Mouse (Mus musculus) limb, embryonic 13.5 days (tissue): ENCODE data around the gene Filip1. TPM values are rescaled to one million over a fixed set of nuclear protein-coding genes. Genes with fewer than 3 reads are reported as not detected.

Experiments used
- ATAC-seq: fragments of 200-750 bp; cut with Nextera tagmentation; 2 replicates; pipeline ENCODE4 v1.8.0; 2017; ENCODE audit warnings: low read depth, moderate number of reproducible peaks, moderate TSS enrichment; ENCODE audit not compliant: low FRiP score
- H3K27ac ChIP-seq: fragments of 300-500 bp; sonication (generic); 2 replicates; pipeline ENCODE4 v1.5.1; 2015; ENCODE audit warnings: inconsistent platforms, mild to moderate bottlenecking, moderate library complexity
- H3K27me3 ChIP-seq: fragments of 300-500 bp; sonication (generic); 2 replicates; pipeline ENCODE4 v1.6.1; 2015; ENCODE audit warnings: mild to moderate bottlenecking, inconsistent platforms
- H3K36me3 ChIP-seq: fragments of 300-500 bp; sonication (generic); 2 replicates; pipeline ENCODE4 v1.6.1; 2015; ENCODE audit warnings: inconsistent platforms, mild to moderate bottlenecking, moderate library complexity
- H3K4me1 ChIP-seq: fragments of 300-500 bp; sonication (generic); 2 replicates; pipeline ENCODE4 v1.6.1; 2015; ENCODE audit warnings: inconsistent platforms
- H3K4me2 ChIP-seq: fragments of 300-500 bp; sonication (generic); replicated peaks from 2 replicates; pipeline ENCODE4 v1.6.1; 2015; ENCODE audit warnings: inconsistent platforms, mild to moderate bottlenecking, moderate library complexity
- H3K4me3 ChIP-seq: fragments of 300-500 bp; sonication (generic); 2 replicates; pipeline ENCODE4 v1.5.1; 2015; ENCODE audit warnings: moderate library complexity, mild to moderate bottlenecking, inconsistent platforms
- H3K9ac ChIP-seq: fragments of 300-500 bp; sonication (generic); 2 replicates; pipeline ENCODE4 v1.6.1; 2015; ENCODE audit warnings: mild to moderate bottlenecking, inconsistent platforms
- H3K9me3 ChIP-seq: fragments of 300-500 bp; sonication (generic); 2 replicates; pipeline ENCODE4 v1.6.1; 2016; ENCODE audit warnings: inconsistent platforms
- WGBS: fragments of 180-500 bp; shearing (Covaris S2); methylation state at CpG from one replicate; pipeline ENCODE4 v1.1.7; 2015; 5-methylcytosine and 5-hydroxymethylcytosine counted together
- polyA plus RNA-seq: library from polyadenylated mRNA; unstranded; fragments of >200 nt; fragmentation: Nextera tagmentation; extraction: Ambion mirVana; gene quantifications from 2 replicates; pipeline ENCODE4 v1.2.1, GENCODE M21; 2015

Filip1 gene
- polyA plus RNA-seq, 1 experiment from 2014 or later, result 4.1 TPM

- no peak overlapping the region for H3K4me2 ChIP-seq
- no peak overlapping the region for H3K9ac ChIP-seq
- no peaks in the 10 kb centered on the region for H3K27me3 ChIP-seq
- no peaks in the 10 kb centered on the region for H3K9me3 ChIP-seq
- no peak for ATAC-seq
- H3K36me3 ChIP-seq, result no peaks in the 10 kb centered on the region
- no peak overlapping the region for H3K4me3 ChIP-seq
- H3K27ac ChIP-seq, result no peak overlapping the region
- 0 out of 2 replicates have a peak, but pooled peaks cover 5% of the 10 kb centered on the region for H3K4me1 ChIP-seq
- 77% methylated on average over 23 of the region's 23 CpGs for WGBS
These were observed 182.5 kb downstream of the Filip1 start for GRCm38 (mm10) chr9:79829842-79830800.

DNA sequence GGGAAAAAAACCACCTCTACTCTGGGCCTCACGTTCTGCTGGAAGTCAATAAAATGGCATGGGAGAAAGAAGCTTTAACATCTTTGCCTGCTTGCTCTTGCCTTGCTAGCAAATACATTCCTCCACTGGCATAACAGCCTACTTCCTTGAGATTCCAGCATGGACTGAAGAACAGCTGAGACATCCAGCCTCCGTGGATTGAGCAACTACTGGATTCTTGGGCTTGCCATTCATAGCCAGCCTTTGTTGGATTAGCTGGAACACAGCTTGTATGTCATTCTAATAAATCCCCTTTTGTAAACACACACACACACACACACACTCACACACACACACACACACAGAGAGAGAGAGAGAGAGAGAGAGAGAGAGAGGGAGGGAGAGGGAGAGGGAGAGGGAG is 185.6 kb downstream of the Filip1 start:
- Histone ChIP-seq H3K9ac (no peak overlapping the region), H3K27me3 (no peaks in the 10 kb centered on the region), H3K27ac (no peak overlapping the region), H3K4me2 (no peak overlapping the region), H3K36me3 (no peaks in the 10 kb centered on the region), H3K4me3 (no peak overlapping the region), H3K9me3 (no peaks in the 10 kb centered on the region), H3K4me1 (0 out of 2 replicates have a peak, but pooled peaks cover 5% of the 10 kb centered on the region)
- WGBS, result 57% methylated on average over 2 of the region's 2 CpGs
- no peak for ATAC-seq

GRCm38 (mm10) chr9:79825526-79825925 is 187.1 kb downstream of the Filip1 start:
- H3K36me3 ChIP-seq, result no peaks in the 10 kb centered on the region
- no peak overlapping the region for H3K4me3 ChIP-seq
- H3K9ac ChIP-seq, result no peak overlapping the region
- H3K4me2 ChIP-seq, result no peak overlapping the region
- no peaks in the 10 kb centered on the region for H3K9me3 ChIP-seq
- H3K4me1 ChIP-seq, result 0 out of 2 replicates have a peak, but pooled peaks cover 5% of the 10 kb centered on the region
- 79% methylated on average over 7 of the region's 7 CpGs for WGBS
- no peaks in the 10 kb centered on the region for H3K27me3 ChIP-seq
- H3K27ac ChIP-seq, result no peak overlapping the region
- ATAC-seq, result no peak

DNA sequence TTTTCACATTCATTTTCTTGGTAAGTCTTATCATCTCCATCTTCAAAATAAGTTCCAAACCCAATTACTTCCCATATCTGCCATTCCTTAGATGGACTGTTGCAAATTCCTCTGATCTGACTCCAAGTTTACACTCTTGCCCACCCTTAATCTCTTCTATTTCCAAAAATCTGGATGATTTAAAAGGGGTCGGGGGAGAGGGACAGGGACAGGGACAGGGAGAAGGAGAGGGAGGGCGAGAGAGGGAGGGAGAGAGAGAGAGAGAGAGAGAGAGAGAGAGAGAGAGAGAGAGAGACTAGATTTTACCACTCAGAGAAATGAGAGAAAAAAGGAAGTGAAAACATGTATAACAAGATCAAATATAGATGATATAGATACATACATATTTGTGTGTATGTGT is 188.8 kb downstream of the Filip1 start:
- no peaks in the 10 kb centered on the region for H3K36me3 ChIP-seq
- WGBS, result 71% methylated on average over 2 of the region's 2 CpGs
- no peak overlapping the region for H3K9ac ChIP-seq
- no peak for ATAC-seq
- no peaks in the 10 kb centered on the region for H3K27me3 ChIP-seq
- no peaks in the 10 kb centered on the region for H3K4me1 ChIP-seq
- peaks cover 5% of the 10 kb centered on the region; the same call in 1 of the 2 replicates for H3K9me3 ChIP-seq
- H3K27ac ChIP-seq, result no peak overlapping the region
- H3K4me3 ChIP-seq, result no peak overlapping the region
- no peak overlapping the region for H3K4me2 ChIP-seq

- no peak overlapping the region for H3K9ac ChIP-seq
- no peaks in the 10 kb centered on the region for H3K27me3 ChIP-seq
- ATAC-seq, result no peak
- H3K36me3 ChIP-seq, result no peaks in the 10 kb centered on the region
- 79% methylated on average over 4 of the region's 4 CpGs for WGBS
- no peak overlapping the region for H3K4me3 ChIP-seq
- no peaks in the 10 kb centered on the region for H3K4me1 ChIP-seq
- H3K27ac ChIP-seq, result no peak overlapping the region
- no peak overlapping the region for H3K4me2 ChIP-seq
- H3K9me3 ChIP-seq, result peaks cover 9% of the 10 kb centered on the region; the same call in 1 of the 2 replicates
These were observed 189.2 kb downstream of the Filip1 start for GRCm38 (mm10) chr9:79823438-79823837.

- Histone ChIP-seq H3K4me3 (no peak overlapping the region), H3K9me3 (peaks cover 16% of the 10 kb centered on the region; the same call in 1 of the 2 replicates), H3K9ac (no peak overlapping the region), H3K4me2 (no peak overlapping the region), H3K36me3 (no peaks in the 10 kb centered on the region), H3K27me3 (no peaks in the 10 kb centered on the region), H3K27ac (no peak overlapping the region), H3K4me1 (peaks cover 20% of the 10 kb centered on the region)
- 85% methylated on average over 5 of the region's 5 CpGs for WGBS
- no peak for ATAC-seq
These were observed 196.2 kb downstream of the Filip1 start for GRCm38 (mm10) chr9:79816464-79816863.

GRCm38 (mm10) chr9:79816013-79816412 is 196.6 kb downstream of the Filip1 start:
- no peak for ATAC-seq
- 93% methylated on average over 11 of the region's 11 CpGs for WGBS
- H3K4me1 ChIP-seq, result peaks cover 20% of the 10 kb centered on the region
- H3K27me3 ChIP-seq, result no peaks in the 10 kb centered on the region
- H3K4me2 ChIP-seq, result no peak overlapping the region
- no peaks in the 10 kb centered on the region for H3K36me3 ChIP-seq
- H3K4me3 ChIP-seq, result no peak overlapping the region
- no peak overlapping the region for H3K9ac ChIP-seq
- no peak overlapping the region for H3K27ac ChIP-seq
- peaks cover 16% of the 10 kb centered on the region; the same call in 1 of the 2 replicates for H3K9me3 ChIP-seq

GRCm38 (mm10) chr9:79814592-79814991 is 198.1 kb downstream of the Filip1 start:
- ATAC-seq, result peak; percentile 51
- no peak overlapping the region for H3K9ac ChIP-seq
- no peaks in the 10 kb centered on the region for H3K36me3 ChIP-seq
- peaks cover 16% of the 10 kb centered on the region; the same call in 1 of the 2 replicates for H3K9me3 ChIP-seq
- peaks cover 23% of the 10 kb centered on the region for H3K4me1 ChIP-seq
- WGBS, result 48% methylated on average over 4 of the region's 4 CpGs
- H3K27me3 ChIP-seq, result no peaks in the 10 kb centered on the region
- H3K4me3 ChIP-seq, result no peak overlapping the region
- no peak overlapping the region for H3K4me2 ChIP-seq
- H3K27ac ChIP-seq, result no peak overlapping the region

- no peaks in the 10 kb centered on the region for H3K9me3 ChIP-seq
These were observed 201.4 kb downstream of the Filip1 start for GRCm38 (mm10) chr9:79810969-79811902.

GRCm38 (mm10) chr9:79810534-79810933 is 202.1 kb downstream of the Filip1 start:
- Histone ChIP-seq H3K27ac (no peak overlapping the region), H3K36me3 (no peaks in the 10 kb centered on the region), H3K4me1 (peaks cover 26% of the 10 kb centered on the region), H3K4me3 (no peak overlapping the region), H3K4me2 (no peak overlapping the region), H3K9ac (no peak overlapping the region), H3K27me3 (no peaks in the 10 kb centered on the region), H3K9me3 (no peaks in the 10 kb centered on the region)
- WGBS, result 75% methylated on average over 3 of the region's 3 CpGs
- no peak for ATAC-seq

More at GRCm38 (mm10) chr9:79810969-79811902, 201.4 kb downstream of the Filip1 start:
- no peaks in the 10 kb centered on the region for H3K27me3 ChIP-seq
- no peak overlapping the region for H3K9ac ChIP-seq
- H3K27ac ChIP-seq, result no peak overlapping the region
- H3K4me2 ChIP-seq, result no peak overlapping the region
- 45% methylated on average over 10 of the region's 11 CpGs for WGBS
- ATAC-seq, result no peak
- H3K4me3 ChIP-seq, result no peak overlapping the region
- H3K4me1 ChIP-seq, result peaks cover 29% of the 10 kb centered on the region
- no peaks in the 10 kb centered on the region for H3K36me3 ChIP-seq

DNA sequence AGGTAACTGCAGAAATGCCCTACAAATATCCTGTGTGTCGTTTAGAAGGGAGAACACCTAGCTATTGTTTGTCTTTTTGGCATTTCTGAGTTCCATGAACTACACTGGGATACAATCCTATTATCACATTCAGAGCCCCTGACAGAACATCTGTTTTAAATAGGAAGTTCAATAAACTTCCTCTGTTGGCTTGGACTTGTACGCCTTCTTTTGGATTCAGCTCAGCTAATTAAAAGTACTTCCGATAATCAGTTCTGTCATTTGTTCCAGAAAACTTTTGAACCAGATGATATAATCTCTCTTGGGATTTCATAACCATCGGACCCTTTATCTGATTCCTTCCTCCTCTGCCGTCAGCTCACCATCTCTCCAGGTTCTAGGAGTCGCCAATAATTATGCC is 203.2 kb downstream of the Filip1 start:
- H3K27me3 ChIP-seq, result no peaks in the 10 kb centered on the region
- H3K4me1 ChIP-seq, result peaks cover 20% of the 10 kb centered on the region
- ATAC-seq, result no peak
- H3K4me3 ChIP-seq, result no peak overlapping the region
- no peaks in the 10 kb centered on the region for H3K9me3 ChIP-seq
- 29% methylated on average over 6 of the region's 6 CpGs for WGBS
- H3K4me2 ChIP-seq, result no peak overlapping the region
- H3K9ac ChIP-seq, result no peak overlapping the region
- H3K27ac ChIP-seq, result no peak overlapping the region
- H3K36me3 ChIP-seq, result no peaks in the 10 kb centered on the region

DNA sequence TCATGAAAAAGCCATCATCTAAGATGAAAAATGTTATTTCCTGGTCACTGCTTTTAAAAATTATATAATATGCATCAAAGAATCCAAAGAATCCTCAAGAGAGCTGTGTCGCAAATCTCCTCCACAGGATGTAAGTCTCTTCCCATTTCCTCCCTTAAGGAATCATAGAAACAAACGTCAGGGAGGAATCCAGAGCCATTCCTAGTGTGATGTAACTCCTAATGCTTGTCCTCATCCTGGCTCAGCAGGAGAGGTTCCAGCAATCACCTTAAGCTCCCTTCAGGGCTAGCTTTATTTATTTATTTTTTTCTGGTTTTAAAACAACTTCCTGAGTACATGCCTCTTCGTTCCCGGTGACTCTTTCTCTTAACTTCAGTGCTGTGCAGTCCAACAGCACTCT is 205.5 kb downstream of the Filip1 start:
- Histone ChIP-seq H3K9ac (no peak overlapping the region), H3K27me3 (no peaks in the 10 kb centered on the region), H3K36me3 (no peaks in the 10 kb centered on the region), H3K4me2 (no peak overlapping the region), H3K27ac (no peak overlapping the region), H3K4me3 (no peak overlapping the region), H3K9me3 (no peaks in the 10 kb centered on the region), H3K4me1 (peaks cover 9% of the 10 kb centered on the region)
- no peak for ATAC-seq
- 46% methylated on average over 4 of the region's 4 CpGs for WGBS
